Mouse (Mus musculus) A20 (cell line): ENCODE measurements around the gene Cpn2.

ENCODE experiments used
- DNase-seq: peaks from one replicate; pipeline ENCODE4 v3.0.0-alpha.2; 2011; ENCODE audit warnings: low read depth, low spot score

The Cpn2 gene

DNA sequence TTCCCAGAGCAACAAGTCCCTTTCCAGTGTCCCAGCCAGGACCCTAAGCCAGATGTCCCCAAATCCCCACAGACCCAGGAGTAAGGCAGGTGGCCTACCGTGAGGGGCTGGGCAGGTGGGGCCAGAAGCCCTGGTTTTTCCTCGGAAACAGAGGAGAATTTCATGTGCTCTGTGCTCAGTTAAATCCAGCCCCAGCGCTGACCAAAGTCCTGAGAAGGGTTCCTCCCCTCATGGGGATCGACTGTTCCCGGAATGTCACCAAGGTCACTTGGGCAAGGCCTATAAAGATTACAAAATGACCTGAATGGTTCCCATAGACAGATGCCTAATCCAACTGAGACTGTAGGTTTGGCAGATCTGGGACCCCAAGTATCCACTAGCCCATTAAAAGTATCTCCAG lies at the start of gene Cpn2:
Gene Cpn2, minus strand, starts transcription at position 141 of the 400 bp plus-strand sequence.
- DNase-seq, result no peak

DNA sequence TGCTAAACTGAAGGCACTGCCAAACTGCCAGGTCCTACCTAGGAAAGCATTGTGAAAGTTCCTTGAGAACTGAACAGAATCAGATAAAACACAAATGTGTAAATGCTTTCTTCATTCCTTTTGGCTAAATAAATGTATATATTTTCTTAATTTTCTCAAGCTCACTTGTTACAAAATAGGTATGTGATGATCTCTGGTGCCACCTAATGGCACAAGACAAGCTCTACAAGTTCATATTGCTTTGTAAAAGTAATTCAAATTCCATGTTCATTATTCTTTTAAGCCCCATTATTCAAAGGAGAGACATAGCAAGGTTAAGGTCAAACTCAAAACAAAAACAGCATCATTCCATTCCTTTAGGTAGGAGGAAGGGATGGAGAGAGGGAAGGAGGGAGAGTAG lies 46.9 kb upstream of the Cpn2 start:
- peak; percentile 49 for DNase-seq

DNA sequence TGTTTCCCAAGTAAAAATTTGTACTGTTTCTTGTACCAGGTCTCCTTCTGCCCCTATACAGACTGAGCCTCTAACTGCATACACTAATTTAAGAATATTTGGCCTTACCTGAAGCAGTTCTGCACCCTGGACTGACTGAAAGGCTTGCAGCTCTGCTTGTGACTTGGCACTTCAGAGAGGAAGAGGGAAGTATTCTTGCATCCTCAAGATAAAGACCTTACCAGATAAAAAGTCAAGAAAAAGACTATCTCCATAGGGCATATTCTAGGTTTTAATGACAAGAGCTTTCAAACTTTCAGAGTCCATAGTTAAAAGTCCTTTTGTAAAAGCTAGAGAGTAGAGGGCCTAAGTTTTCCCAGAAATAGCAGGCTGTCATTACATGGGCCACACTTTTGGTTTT lies 43.3 kb upstream of the Cpn2 start, which contains the start of gene Gp5:
Gene Gp5, minus strand, starts transcription at position 133 of the 400 bp plus-strand sequence.
- DNase-seq, result no peak

DNA sequence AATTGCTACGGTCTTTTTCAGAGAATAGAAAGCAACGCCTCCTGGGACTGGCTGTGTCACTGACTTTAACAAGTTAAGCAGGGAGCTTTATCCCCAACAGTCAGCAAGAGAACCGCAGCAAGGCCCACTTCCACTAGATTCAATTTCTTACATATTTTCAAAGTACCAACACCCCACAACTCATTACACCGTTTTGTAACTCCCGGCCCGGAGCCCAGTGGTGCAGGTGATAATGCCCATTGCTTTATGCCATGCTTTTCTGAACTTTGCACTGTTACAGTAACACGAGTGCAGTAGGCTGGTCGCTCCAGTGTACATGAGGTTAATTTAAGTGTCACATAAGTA lies 42.8 kb upstream of the Cpn2 start:
- DNase-seq, result no peak

DNA sequence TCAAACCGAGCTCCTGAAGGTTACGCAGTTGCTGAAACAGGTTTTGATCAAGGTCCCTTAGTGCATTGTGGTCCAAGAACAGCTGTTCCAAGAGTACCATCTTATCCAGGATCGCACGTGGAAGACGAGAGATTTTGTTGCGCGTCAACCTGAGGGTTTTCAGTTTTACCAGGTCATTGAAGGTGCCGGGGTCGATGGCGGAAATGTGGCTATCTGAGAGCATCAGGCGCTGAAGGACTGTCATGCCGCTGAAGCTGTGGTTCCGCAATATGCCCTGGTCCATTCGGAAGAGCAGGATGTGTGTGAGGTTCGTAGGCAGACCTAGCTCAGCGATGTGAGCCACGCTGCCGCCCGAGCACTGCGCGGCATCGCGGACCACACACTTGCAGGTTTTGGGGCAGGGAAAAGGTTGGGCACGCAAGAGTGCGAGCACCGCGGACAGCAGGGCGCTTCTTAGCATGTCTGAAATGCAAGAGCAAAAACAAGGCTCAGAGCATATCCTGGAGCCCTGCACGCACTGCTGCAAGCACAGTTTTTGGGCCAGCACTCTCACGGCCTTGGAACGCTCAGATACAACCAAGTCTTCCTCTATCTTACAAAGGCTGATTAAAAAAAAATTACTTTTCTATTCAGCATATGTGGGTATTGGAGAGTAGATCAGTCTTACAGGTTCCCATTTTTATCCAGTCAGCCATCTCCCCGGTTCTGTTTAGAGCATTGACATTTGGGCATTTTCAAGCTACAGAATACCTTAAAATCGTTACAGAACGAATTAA lies 42.3 kb upstream of the Cpn2 start:
- no peak for DNase-seq

DNA sequence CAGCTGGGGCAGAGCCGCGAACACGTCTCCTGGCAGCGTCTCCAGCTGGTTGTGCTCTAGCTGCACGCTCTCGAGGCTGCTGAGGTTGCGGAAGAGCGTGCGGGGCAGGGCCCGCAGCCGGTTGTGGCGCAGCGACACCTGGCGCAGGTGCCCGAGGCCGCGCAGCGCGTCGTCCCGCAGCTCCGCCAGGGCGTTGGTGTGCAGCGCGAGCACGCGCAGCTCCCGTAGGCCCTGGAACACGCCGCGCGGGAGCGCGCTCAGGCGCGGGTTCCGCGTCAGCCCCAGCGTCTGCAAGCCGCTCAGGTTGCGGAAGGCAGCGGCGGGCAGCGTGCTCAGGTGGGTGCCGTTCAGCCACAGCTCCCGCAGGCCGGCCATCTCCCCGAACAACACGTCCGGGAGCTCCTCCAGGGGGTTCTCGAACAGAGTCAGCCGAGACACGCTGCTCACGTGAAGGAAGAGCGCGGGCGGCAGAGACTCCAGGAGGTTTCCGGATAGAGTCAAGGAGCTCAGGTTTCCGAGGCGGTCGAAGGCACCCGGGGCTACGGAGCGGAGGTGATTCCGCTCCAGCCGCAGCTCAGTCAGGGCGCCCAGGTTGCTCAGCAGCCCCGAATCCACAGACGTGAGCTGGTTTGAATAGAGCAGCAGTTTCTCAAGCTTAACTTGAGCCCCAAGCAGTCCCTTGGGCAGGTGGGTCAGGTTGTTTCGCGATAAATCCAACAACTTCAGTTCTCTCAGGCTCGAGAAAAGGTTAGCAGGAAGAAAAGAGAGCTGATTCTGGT lies 41.5 kb upstream of the Cpn2 start:
- DNase-seq, result no peak

DNA sequence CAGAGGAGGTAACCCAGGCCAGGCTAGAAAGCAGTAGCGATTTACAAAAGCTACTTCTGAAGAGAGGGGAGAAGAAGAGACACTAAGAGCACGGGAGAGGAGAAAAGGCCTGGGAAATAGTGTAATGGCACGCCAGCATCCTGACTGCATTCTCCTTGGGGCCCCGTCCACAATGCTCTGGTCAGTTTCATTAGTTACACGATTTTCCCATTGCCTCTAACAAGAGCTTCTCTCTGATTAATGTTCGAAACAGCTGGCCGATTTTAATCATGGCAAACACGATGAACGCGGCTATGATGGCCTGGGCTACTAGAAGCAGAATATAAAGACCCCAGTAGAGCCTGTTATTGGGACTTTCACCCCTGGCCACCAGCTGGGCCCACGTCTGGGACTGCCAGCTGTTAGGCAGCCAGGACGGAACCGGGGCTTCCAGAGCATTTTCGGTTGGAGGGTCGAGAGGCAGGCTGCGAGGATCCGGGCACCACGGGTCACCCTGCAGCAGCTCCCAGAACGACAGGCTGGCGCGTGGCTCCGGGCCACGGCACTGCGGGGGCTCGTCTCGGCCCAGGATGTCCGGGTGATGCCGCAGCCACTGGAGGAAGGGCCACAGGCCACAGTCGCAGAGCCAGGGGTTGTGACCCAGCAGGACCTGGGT lies 40.8 kb upstream of the Cpn2 start:
- DNase-seq, result no peak

DNA sequence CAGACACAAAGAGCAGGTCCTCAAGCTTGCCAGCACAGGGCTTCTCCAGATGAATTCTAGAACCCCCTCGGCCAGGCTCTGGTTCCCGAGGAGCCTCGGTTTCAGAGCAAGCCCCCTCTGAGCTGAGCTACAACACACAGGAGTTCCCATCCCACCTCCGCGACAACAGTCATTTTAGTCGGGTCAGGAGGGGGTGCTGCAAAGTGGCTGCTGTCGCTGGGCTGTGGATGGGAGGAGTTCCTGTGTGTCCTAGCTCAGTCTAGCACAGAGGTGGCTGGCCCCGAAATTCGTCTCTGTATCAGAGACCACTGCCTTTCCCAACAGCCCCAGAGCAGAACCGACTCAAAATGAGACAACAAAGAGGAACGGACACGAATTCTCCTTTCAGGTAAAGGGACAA lies 40.0 kb upstream of the Cpn2 start:
- DNase-seq, result no peak

DNA sequence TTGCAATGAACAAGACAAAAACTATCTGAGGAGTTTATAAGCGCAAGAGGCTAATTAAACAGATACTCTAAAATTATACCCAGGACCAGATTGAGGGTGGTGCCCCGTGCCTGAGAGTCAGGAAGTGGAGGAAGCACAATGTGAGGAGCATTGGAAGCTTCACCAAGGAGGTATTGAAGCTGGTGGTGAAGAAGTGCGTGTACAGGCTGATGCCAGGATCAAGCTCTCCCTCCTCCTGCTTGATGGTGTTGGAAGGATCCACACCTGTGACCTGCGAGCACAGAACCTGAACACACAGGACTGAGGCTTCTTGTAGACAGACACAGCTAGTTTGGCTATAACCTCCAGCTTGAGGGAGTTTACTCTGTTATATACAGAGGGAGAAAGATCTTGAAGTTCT lies 38.8 kb upstream of the Cpn2 start:
- no peak for DNase-seq

DNA sequence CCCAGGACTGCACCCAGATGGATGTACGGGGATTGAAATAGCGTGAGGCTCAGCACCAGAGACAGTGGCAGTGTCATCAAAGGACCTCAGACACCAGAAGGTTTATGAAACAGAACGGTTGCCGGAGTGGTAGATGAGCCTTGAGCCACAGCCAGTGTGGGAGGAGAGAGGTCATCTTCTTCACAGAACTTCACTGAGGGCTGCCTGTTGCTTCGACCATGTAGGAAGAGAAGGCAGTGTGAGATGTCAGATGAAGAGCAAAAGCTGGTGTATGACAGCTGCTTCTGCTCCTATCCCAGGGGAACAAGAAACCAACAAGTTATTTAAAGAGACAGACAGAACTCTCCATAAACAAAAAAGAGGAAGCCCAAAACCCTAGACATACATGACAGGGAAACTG lies 36.9 kb upstream of the Cpn2 start:
- DNase-seq, result no peak

DNA sequence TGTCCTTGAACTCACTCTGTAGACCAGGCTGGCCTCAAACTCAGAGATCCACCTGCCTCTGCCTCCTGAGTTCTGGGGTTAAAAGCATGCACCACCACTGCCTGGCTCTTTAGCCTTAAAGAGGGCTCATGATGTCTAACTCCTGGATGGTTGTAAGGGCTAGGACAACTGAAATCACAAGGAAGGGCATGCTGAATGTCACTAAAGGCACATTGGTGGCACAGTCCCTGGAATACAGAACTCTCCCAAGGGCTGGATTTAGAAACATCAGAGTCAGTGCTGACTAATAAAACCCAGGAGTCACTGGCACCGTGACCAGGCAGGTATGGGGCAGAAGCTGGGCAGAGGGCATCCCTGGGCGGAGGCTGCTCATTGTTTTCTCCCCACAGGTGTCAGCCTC lies 36.1 kb upstream of the Cpn2 start:
- no peak for DNase-seq

DNA sequence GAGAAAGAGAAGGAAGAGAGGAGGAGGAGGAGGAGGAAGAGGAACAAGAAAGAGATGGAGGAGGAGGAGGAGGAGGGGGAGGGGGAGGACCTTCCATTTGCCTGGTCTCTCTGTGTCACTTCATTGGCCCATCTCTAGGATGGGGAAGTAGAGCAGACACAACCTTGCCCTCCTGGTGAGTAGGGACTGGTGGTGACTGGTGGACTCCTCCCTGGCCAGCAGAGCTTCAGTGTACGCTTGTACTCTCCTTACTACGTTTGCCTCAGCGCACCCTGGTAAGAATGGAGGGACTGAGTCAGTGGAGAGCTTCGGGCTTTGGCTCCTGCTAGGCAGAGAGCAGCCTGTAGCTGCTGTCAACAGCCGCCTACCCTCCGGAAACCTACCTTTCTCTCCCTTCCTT lies 35.4 kb upstream of the Cpn2 start:
- no peak for DNase-seq

DNA sequence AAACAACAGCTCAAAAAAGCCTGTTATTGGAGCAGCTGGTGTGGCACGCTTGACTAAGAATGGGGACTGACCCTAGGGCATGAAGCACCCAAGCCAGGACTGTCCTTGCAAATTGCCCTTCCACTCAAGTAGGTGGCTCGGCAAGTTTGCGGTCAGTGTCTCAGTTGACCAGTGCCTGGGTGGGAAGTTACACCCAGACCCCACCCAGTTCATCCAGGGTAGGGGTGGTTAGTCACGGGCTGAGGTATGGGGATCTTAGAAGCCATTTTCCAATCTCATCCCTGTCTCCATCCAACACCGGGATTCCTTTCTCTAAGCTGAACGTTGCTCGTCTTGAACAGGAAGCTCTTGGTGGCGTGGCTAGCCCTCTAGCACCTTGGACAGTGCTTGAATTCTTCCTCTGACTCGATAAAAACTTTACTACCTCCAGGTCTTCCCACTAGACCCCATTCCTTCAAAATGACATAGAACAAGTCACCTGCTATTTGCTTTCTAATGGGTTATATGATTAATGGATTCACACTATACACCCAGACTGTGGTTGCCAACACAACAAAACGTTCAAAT lies 32.5 kb upstream of the Cpn2 start:
- DNase-seq, result no peak

DNA sequence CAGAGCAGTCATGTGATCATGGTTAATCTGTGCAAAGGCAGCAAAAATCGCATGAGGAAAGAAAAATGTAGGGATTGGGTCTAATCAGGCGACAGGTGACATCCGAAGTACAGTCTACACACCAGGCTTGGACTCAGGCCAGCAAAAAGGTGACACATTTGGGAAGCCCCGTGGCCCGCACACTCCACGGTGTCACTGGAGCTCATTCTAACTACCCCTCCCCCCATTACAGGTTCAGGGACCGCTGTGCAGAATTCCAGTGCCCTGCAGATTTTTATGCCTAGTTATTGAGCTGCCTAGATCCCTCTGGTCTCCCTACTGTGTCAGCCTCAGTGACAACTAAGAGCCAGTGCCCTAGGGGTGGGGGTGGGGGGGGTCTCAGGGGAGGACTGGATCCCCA lies 30.2 kb upstream of the Cpn2 start:
- DNase-seq, result no peak

DNA sequence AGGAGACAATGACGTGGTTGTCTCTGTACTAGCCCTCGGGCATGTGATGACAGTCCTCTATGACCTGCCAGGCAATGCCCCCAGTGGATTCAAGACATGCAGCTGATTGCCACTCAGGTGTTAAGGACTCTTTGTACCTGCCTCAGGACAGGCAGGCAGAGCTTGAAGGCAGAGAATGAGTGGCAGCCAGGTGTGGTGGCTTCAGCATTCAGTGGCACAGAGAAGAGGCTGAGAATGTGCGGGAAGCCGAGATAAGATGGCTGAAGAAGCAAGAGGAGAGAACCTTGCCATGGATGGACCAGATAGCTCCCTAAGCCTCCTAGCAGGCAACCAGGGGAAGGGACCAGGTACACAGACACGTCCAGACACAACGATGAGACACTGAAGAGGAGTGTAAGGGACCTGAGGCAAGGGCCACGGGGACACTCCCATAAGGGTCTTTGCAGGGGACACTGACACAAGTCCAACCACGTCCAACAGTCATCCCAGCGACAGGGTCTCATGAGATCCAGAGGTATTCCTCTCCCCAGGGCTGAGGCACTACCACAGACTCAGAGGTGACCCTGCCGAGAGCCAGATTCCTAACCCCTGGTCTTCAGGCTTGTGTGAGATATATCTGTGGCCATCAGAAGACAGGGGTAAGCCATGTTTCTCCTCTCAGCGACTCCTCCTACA lies 29.4 kb upstream of the Cpn2 start:
- no peak for DNase-seq

DNA sequence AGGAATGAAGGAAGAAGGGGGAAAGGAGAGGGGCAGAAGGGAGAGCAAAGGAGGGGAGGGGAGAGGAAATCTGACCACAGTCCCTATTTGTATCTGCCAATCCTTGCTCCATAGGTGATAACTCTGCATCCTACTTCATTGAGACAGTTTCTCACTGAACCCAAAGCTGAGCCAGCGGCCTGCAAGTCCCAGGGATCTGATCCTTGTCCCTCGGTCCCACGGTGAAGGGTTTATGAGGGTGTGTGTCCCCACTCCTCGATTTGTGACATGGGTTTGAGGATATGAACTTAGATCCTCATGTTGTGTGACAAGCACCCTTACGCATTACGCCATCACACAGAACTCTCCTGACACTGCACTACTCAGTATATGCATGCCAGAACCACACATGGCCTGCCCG lies 27.8 kb upstream of the Cpn2 start:
- DNase-seq, result no peak

DNA sequence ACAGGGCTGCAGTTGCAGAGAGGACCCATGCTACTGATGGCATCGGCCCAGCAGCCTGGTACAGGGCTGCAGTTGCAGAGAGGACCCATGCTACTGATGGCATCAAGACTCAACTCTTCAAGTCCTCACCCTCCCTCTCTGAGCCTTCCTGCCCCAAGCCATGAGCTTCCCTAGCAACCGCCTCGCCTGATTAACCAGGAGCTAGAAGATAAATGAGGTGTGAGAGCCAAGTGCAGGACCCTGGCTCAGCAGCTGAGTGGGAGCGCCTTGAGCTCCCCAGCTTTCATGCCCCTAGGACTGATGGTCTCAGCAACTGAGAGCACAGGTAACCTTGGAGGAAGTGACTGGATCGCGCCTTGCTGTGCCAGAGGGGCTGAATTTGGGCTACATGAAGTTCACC lies 23.1 kb upstream of the Cpn2 start:
- no peak for DNase-seq

DNA sequence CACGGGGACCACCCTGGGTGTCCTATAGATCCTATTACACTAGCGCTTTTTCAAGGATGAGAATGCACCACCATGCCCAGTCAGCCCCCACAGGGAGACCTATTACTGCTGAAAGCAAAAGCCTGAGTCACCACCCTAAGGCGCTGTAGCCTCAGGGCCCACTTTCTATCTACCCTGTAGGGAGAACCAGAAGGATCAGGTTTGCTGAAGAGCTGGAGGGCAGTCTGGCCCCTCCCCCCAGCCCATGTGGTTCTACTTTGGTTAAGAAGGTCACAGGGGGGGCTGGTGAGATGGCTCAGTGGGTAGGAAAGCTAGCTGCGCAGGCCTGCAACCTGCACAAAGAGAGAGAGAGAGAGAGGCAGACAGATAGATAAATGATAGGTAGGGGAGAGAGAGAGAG lies 18.4 kb upstream of the Cpn2 start:
- DNase-seq, result no peak

DNA sequence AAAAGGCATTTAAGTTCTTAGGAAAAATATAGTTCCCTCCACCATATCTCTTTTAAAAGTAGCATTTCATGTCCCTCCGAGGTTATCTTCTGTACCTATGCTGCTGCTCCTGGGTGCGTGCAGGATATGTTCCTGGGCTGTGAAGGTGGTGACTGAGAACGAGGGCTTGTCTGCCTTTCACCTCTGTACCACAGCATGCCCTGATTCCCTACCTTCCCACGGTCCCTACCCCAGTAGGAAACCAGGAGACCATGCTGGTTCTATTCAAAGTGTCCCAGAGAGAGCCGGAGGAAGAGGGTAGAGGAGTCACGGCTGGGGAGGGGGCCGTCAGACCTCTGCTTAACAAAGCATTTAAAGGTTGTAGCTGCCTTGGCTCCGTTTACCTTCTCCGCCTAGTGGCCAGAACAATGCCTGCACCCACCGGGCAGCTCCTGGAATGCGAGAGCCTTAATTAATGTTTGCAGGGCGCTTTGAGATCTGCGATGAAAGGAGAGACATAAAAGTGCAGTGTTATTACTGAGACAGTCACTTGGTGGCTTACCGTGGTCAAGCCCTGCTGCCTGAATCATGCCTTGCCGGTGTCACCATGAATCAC lies 16.5 kb upstream of the Cpn2 start:
- DNase-seq, result peak; percentile 55

DNA sequence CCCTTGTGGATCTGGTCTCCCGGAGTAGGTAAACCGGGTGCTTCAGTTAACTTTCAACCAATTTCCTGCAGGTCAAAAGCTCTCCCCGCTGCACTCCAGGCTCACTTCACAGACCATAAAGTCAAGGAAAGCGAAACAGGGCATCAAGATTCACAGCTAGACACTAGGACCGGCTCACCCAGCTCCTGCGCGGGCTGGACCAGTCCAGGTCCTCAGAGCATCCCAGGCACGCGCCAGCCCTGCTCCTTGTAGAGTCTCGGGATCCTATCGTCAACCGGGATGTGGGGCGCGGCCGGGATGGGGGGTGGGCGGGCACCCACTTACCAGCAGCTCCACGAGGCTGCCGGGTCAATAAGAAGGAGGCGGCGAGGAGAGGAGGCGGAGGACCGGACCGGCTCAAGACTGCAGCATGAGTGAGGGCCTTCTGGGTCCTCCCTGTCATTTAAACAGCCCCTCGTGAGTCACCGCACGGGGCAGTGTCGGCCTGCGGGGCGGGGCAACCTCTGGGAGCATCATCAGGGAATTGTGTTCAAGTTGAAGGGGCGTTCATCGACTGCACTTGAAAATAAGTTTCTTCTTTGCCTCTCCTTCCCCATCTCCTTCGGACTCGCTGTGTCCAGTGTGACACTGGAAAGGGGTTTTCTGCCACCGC lies 15.7 kb upstream of the Cpn2 start, which contains the start of gene Lrrc15:
Gene Lrrc15, minus strand, starts transcription at position 413 of the 652 bp plus-strand sequence.
- no peak for DNase-seq
